Mouse (Mus musculus): ENCODE data around the gene Kif3b.

DNA sequence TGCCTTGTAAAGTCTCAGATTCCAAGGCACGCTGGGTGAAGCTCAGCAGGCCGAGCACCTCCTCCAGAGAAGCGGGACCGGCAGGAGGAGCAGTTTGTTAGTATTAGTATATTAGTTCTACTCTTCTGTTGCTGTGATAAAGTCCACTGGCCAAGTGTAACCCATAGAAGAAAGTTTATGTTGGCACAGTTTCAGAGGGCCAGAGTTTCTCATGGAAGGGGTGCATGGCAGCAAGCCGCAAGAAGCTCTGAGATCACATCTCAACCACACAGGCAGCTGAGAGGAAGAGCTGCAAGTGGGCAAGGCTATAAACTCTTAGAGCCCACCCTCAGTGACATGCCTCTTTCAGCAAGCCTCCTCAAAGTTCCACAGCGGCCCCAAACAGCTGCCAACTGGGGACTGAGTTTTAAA is 42.6 kb downstream of the Kif3b start:
- no peak for TF ChIP-seq CTCF (IDR thresholded peaks at IDR 0.05; ENCODE audit: low read depth)
- TF ChIP-seq EP300 (IDR thresholded peaks at IDR 0.05; ENCODE audit: low read depth), result no peak
